Mouse (Mus musculus): ENCODE results near the gene Cox19. TPM values are rescaled to one million over a fixed set of nuclear protein-coding genes. Genes with fewer than 3 reads are reported as not detected.

The Cox19 gene
- total and polyA plus RNA-seq, 3 experiments = 53.0 to 73.2 TPM; not detected in 1

- H3K4me1 ChIP-seq (ENCODE audit: control insufficient read depth in 1 of 2, insufficient read depth in 2 of 2, low read length in 2 of 2) = peaks cover 3 to 27% of the 10 kb centered on the region in 2 experiments; a peak in 3 of 4 replicates
Observed at GRCm38 (mm10) chr5:139327634-139328020, 23.6 kb downstream of the Cox19 start.

GRCm38 (mm10) chr5:139326986-139327633 lies 24.1 kb downstream of the Cox19 start:
- Histone ChIP-seq H3K36me3 (ENCODE audit: control insufficient read depth in 1 of 2, insufficient read depth in 2 of 2, low read length in 2 of 2) (peaks cover 0 to 4% of the 10 kb centered on the region in 2 experiments; a peak in 2 of 4 replicates), H3K79me2 (ENCODE audit: control insufficient read depth, insufficient read depth, low read length, poor library complexity) (peaks cover 14% of the 10 kb centered on the region), H3K27ac (ENCODE audit: control insufficient read depth, low read depth, low read length) (peak overlapping the region; percentile 24; the same call in 1 of the 2 replicates), H3K27me3 (ENCODE audit: control insufficient read depth in 1 of 2, insufficient read depth in 2 of 2, low read length in 2 of 2) (no peaks in the 10 kb centered on the region), H3K4me1 (ENCODE audit: control insufficient read depth in 1 of 2, insufficient read depth in 2 of 2, low read length in 2 of 2) (peaks cover 3 to 27% of the 10 kb centered on the region in 2 experiments; a peak in 3 of 4 replicates), H3K4me3 (ENCODE audit: control insufficient read depth in 1 of 2, insufficient read depth in 1 of 2, low read depth in 2 of 2, low read length in 2 of 2) (no peak overlapping the region), H3K9ac (ENCODE audit: control insufficient read depth, low read depth, low read length, poor library complexity, severe bottlenecking) (peak overlapping the region; percentile 43), H3K9me3 (replicated peaks; ENCODE audit: insufficient read depth, low read length) (no peaks in the 10 kb centered on the region)
- peak; percentile 37 for DNase-seq (ENCODE audit: low read depth, low spot score)
- no peak for TF ChIP-seq EP300 (IDR thresholded peaks at IDR 0.05; ENCODE audit: low read depth in 1 of 2, low read length in 2 of 2)
- no peak for TF ChIP-seq TBP (IDR thresholded peaks at IDR 0.05; ENCODE audit: low read depth, low read length)
- no peak for TF ChIP-seq SIN3A (IDR thresholded peaks at IDR 0.05; ENCODE audit: low read length)
- no peak for TF ChIP-seq ZMIZ1 (IDR thresholded peaks at IDR 0.05; ENCODE audit: low read depth, low read length)
- TF ChIP-seq ETS1 (IDR thresholded peaks at IDR 0.05; ENCODE audit: low read depth, low read length) = no peak
- peak; percentile 96 for TF ChIP-seq ZKSCAN1 (IDR thresholded peaks at IDR 0.05; ENCODE audit: low read depth, low read length)

More at GRCm38 (mm10) chr5:139327634-139328020, 23.6 kb downstream of the Cox19 start:
- Histone ChIP-seq H3K9ac (ENCODE audit: control insufficient read depth, low read depth, low read length, poor library complexity, severe bottlenecking) (peak overlapping the region; percentile 43), H3K36me3 (ENCODE audit: control insufficient read depth in 1 of 2, insufficient read depth in 2 of 2, low read length in 2 of 2) (peaks cover 0 to 4% of the 10 kb centered on the region in 2 experiments; a peak in 2 of 4 replicates), H3K4me3 (ENCODE audit: control insufficient read depth in 1 of 2, insufficient read depth in 1 of 2, low read depth in 2 of 2, low read length in 2 of 2) (no peak overlapping the region), H3K79me2 (ENCODE audit: control insufficient read depth, insufficient read depth, low read length, poor library complexity) (peaks cover 12% of the 10 kb centered on the region), H3K27me3 (ENCODE audit: control insufficient read depth in 1 of 2, insufficient read depth in 2 of 2, low read length in 2 of 2) (no peaks in the 10 kb centered on the region), H3K9me3 (replicated peaks; ENCODE audit: insufficient read depth, low read length) (no peaks in the 10 kb centered on the region), H3K27ac (ENCODE audit: control insufficient read depth, low read depth, low read length) (peak overlapping the region; percentile 24; the same call in 1 of the 2 replicates)
- TF ChIP-seq ETS1 (IDR thresholded peaks at IDR 0.05; ENCODE audit: low read depth, low read length) (no peak), CTCF (IDR thresholded peaks at IDR 0.05 in 2 of 3, conservative IDR thresholded peaks at IDR 0.05 in 1 of 3; ENCODE audit: control insufficient read depth in 1 of 3, insufficient read depth in 1 of 3, low read depth in 2 of 3, low read length in 3 of 3, poor library complexity in 1 of 3, severe bottlenecking in 1 of 3) (no peak), ZKSCAN1 (IDR thresholded peaks at IDR 0.05; ENCODE audit: low read depth, low read length) (no peak), HCFC1 (IDR thresholded peaks at IDR 0.05; ENCODE audit: low read depth, low read length) (no peak), USF1 (IDR thresholded peaks at IDR 0.05; ENCODE audit: low read depth, low read length) (no peak), MXI1 (IDR thresholded peaks at IDR 0.05; ENCODE audit: low read depth, low read length) (peak; percentile 31; the same call in 1 of the 2 replicates), POLR2AphosphoS5 (IDR thresholded peaks at IDR 0.05; ENCODE audit: borderline replicate concordance, low read depth, low read length) (no peak)
- no peak for DNase-seq (ENCODE audit: low read depth, low spot score)

- H3K27me3 ChIP-seq (ENCODE audit: control insufficient read depth in 1 of 2, insufficient read depth in 2 of 2, low read length in 2 of 2) = no peaks in the 10 kb centered on the region
- peak overlapping the region; percentile 35 for H3K27ac ChIP-seq (ENCODE audit: control insufficient read depth, low read depth, low read length)
- DNase-seq (ENCODE audit: low read depth, low spot score) = peak; percentile 45
- peaks cover 0 to 4% of the 10 kb centered on the region in 2 experiments; a peak in 2 of 4 replicates for H3K36me3 ChIP-seq (ENCODE audit: control insufficient read depth in 1 of 2, insufficient read depth in 2 of 2, low read length in 2 of 2)
- no peak overlapping the region; a peak in 1 of 4 replicates for H3K4me3 ChIP-seq (ENCODE audit: control insufficient read depth in 1 of 2, insufficient read depth in 1 of 2, low read depth in 2 of 2, low read length in 2 of 2)
- TF ChIP-seq ZKSCAN1 (IDR thresholded peaks at IDR 0.05; ENCODE audit: low read depth, low read length) (no peak), CTCF (IDR thresholded peaks at IDR 0.05 in 2 of 3, conservative IDR thresholded peaks at IDR 0.05 in 1 of 3; ENCODE audit: control insufficient read depth in 1 of 3, insufficient read depth in 1 of 3, low read depth in 2 of 3, low read length in 3 of 3, poor library complexity in 1 of 3, severe bottlenecking in 1 of 3) (peak in 1 of 3 experiments; percentile 33; a peak in 2 of 6 replicates), SMC3 (IDR thresholded peaks at IDR 0.05; ENCODE audit: low read depth, low read length) (peak; percentile 40), MAZ (IDR thresholded peaks at IDR 0.05; ENCODE audit: low read depth, low read length) (0 out of 2 replicates have a peak, but pooled peaks have one; percentile 33)
- peak overlapping the region; percentile 80 for H3K9ac ChIP-seq (ENCODE audit: control insufficient read depth, low read depth, low read length, poor library complexity, severe bottlenecking)
- H3K9me3 ChIP-seq (replicated peaks; ENCODE audit: insufficient read depth, low read length) = no peaks in the 10 kb centered on the region
- peaks cover 14% of the 10 kb centered on the region for H3K79me2 ChIP-seq (ENCODE audit: control insufficient read depth, insufficient read depth, low read length, poor library complexity)
- peaks cover 3 to 27% of the 10 kb centered on the region in 2 experiments; a peak in 3 of 4 replicates for H3K4me1 ChIP-seq (ENCODE audit: control insufficient read depth in 1 of 2, insufficient read depth in 2 of 2, low read length in 2 of 2)
Observed at GRCm38 (mm10) chr5:139326111-139326696, 25.0 kb downstream of the Cox19 start.
